Mouse (Mus musculus) midbrain, embryonic 10.5 days (tissue): ENCODE results near the gene Olfr231. TPM values are rescaled to one million over a fixed set of nuclear protein-coding genes. Genes with fewer than 3 reads are reported as not detected.

ENCODE experiments used
- DNase-seq: peaks from one replicate; pipeline ENCODE4 v3.0.0-alpha.2; 2017; ENCODE audit warnings: low spot score
- H3K27ac ChIP-seq: fragments of 300-500 bp; sonication (generic); replicated peaks from 2 replicates; pipeline ENCODE4 v1.5.1; 2016; ENCODE audit warnings: mild to moderate bottlenecking
- H3K27me3 ChIP-seq: fragments of 300-500 bp; sonication (generic); 2 replicates; pipeline ENCODE4 v1.6.1; 2016; ENCODE audit warnings: low read depth, mild to moderate bottlenecking; ENCODE audit not compliant: poor library complexity, severe bottlenecking
- H3K36me3 ChIP-seq: fragments of 300-500 bp; sonication (generic); 2 replicates; pipeline ENCODE4 v1.6.1; 2016; ENCODE audit warnings: mild to moderate bottlenecking, moderate library complexity
- H3K4me1 ChIP-seq: fragments of 300-500 bp; sonication (generic); 2 replicates; pipeline ENCODE4 v1.6.1; 2016
- H3K4me3 ChIP-seq: fragments of 300-500 bp; sonication (generic); 2 replicates; pipeline ENCODE4 v1.5.1; 2016; ENCODE audit warnings: mild to moderate bottlenecking, moderate library complexity
- H3K9me3 ChIP-seq: fragments of 300-500 bp; sonication (generic); replicated peaks from 2 replicates; pipeline ENCODE4 v1.6.1; 2016; ENCODE audit warnings: mild to moderate bottlenecking
- WGBS: fragments of 180-500 bp; shearing (Covaris S2); methylation state at CpG from one replicate; pipeline ENCODE4 v1.1.7; 2016; 5-methylcytosine and 5-hydroxymethylcytosine counted together
- polyA plus RNA-seq: library from polyadenylated mRNA; unstranded; fragments of >200 nt; fragmentation: Nextera tagmentation; extraction: Ambion mirVana; gene quantifications from 2 replicates; pipeline ENCODE4 v1.2.1, GENCODE M21; 2016

The Olfr231 gene
- polyA plus RNA-seq, 1 experiment from 2014 or later, result not detected

DNA sequence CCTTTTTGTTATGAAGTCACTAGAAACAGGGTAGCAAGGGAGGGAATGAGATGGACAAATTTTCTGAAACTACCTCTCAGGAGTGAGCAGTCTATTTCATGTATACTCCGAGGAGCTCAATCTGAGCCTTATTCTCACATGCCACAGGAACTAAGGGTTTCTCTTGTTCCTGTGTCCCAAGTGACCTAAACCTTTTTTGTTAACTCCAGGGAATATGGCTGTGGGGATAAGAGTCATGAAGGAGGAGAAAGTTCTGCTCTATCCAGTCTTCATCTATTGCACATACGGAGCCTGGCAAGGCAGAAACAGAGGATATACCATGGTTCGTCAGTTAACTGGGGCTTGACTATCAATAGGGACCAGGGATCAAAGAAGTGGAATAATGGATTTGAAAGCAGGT lies 54.7 kb downstream of the Olfr231 start, which contains the start of gene Olfr430:
Gene Olfr430, plus strand, starts transcription at position 301 of the 400 bp plus-strand sequence.
- Histone ChIP-seq H3K4me3 (no peak within 1 kb of the TSS), H3K27me3 (no peaks in the 10 kb centered on the region), H3K9me3 (no peaks in the 10 kb centered on the region), H3K4me1 (no peaks in the 10 kb centered on the region), H3K36me3 (no peaks in the 10 kb centered on the region), H3K27ac (no peak within 1 kb of the TSS)
- WGBS, result 91% methylated on average over 3 of the region's 3 CpGs
- DNase-seq, result no peak

Other genes with a start within 250 kb of the Olfr231 start
- 0.11 and 0.17 TPM in 2 replicates for gene Ifi211, start 208.1 kb downstream of the Olfr231 start, polyA plus RNA-seq
- gene Mndal, start 178.7 kb downstream of the Olfr231 start, polyA plus RNA-seq, result 0.21 and 0.37 TPM in 2 replicates
- 0.11 TPM in 1 of 2 replicates, not detected in the other for gene Ifi203, start 178.5 kb downstream of the Olfr231 start, polyA plus RNA-seq
- gene Ifi202b, start 138.4 kb downstream of the Olfr231 start, polyA plus RNA-seq, result not detected in 2 replicates
- 0.19 TPM in 1 of 2 replicates, not detected in the other for gene Ifi205, start 89.4 kb downstream of the Olfr231 start, polyA plus RNA-seq
- not detected in 2 replicates for gene Olfr433, start 80.5 kb downstream of the Olfr231 start, polyA plus RNA-seq
- gene Olfr432, start 72.0 kb downstream of the Olfr231 start, polyA plus RNA-seq, result not detected in 2 replicates
- gene Olfr430, start 54.6 kb downstream of the Olfr231 start, polyA plus RNA-seq, result not detected in 2 replicates
- gene Olfr429, start 36.8 kb downstream of the Olfr231 start, polyA plus RNA-seq, result not detected in 2 replicates
- gene Olfr427, start 24.3 kb downstream of the Olfr231 start, polyA plus RNA-seq, result not detected in 2 replicates
- not detected in 2 replicates for gene Olfr424, start 10.4 kb upstream of the Olfr231 start, polyA plus RNA-seq
- gene Olfr420, start 34.5 kb upstream of the Olfr231 start, polyA plus RNA-seq, result not detected in 2 replicates
- gene Spta1, start 51.6 kb upstream of the Olfr231 start, polyA plus RNA-seq, result 1.4 TPM in 2 replicates
- not detected in 2 replicates for gene Olfr419, start 130.9 kb upstream of the Olfr231 start, polyA plus RNA-seq
- gene Mptx1, start 209.4 kb upstream of the Olfr231 start, polyA plus RNA-seq, result not detected in 2 replicates
- gene Olfr417, start 244.0 kb upstream of the Olfr231 start, polyA plus RNA-seq, result not detected in 2 replicates